Mouse (Mus musculus) ES-Bruce4 (cell line): ENCODE results near the gene Rrbp1.

ENCODE experiments used
- CTCF ChIP-seq: IDR thresholded peaks from one replicate; pipeline ENCODE4 v1.8.1; 2011; ENCODE audit warnings: low read depth, low read length
- EP300 ChIP-seq: IDR thresholded peaks from 2 replicates; pipeline ENCODE4 v1.6.1; 2011; ENCODE audit warnings: low read depth, low read length; ENCODE audit not compliant: insufficient read depth
- POLR2A ChIP-seq: IDR thresholded peaks from one replicate; pipeline ENCODE4 v1.8.1; 2011; ENCODE audit warnings: low read length; ENCODE audit not compliant: insufficient read depth

GRCm38 (mm10) chr2:143946399-143946798 is 64.7 kb downstream of the Rrbp1 start:
- TF ChIP-seq CTCF: no peak
- no peak for TF ChIP-seq POLR2A
- TF ChIP-seq EP300: no peak
